Mouse (Mus musculus) lung, adult 2 months (tissue): ENCODE data around the gene Mitd1. TPM values are rescaled to one million over a fixed set of nuclear protein-coding genes. Genes with fewer than 3 reads are reported as not detected.

Experiments used
- DNase-seq: peaks from one replicate; pipeline ENCODE4 v3.0.0; 2022
- H3K4me1 ChIP-seq: fragments of 200-500 bp; 2 replicates; pipeline ENCODE4 v1.6.1; 2011; ENCODE audit warnings: low read length; ENCODE audit not compliant: control insufficient read depth, insufficient read depth
- H3K4me3 ChIP-seq: fragments of 200-500 bp; replicated peaks from 2 replicates; pipeline ENCODE3; 2011; ENCODE audit warnings: low read depth, mild to moderate bottlenecking, control low read depth, low read length; ENCODE audit errors: extremely low read depth
- CTCF ChIP-seq: fragments of 200-500 bp; IDR thresholded peaks from 2 replicates; pipeline ENCODE4 v1.5.1; 2011; ENCODE audit warnings: mild to moderate bottlenecking, low read length, control low read depth; ENCODE audit not compliant: insufficient read depth
- POLR2A ChIP-seq: fragments of 200-500 bp; IDR thresholded peaks from 2 replicates; pipeline ENCODE4 v1.6.1; 2011; ENCODE audit warnings: low read depth, mild to moderate bottlenecking, control low read depth, low read length, borderline replicate concordance; ENCODE audit errors: extremely low read depth
- WGBS: fragments of 180-500 bp; shearing (Covaris S2); methylation state at CpG from one replicate; pipeline ENCODE4 v1.1.7; 2018; 5-methylcytosine and 5-hydroxymethylcytosine counted together
- polyA plus RNA-seq: library from polyadenylated mRNA; depleted of rRNA; stranded (reverse); fragments of >200 nt; gene quantifications from 2 replicates; pipeline ENCODE4 v1.2.3, GENCODE M21; 2012

Mitd1 gene
- polyA plus RNA-seq, 1 experiment = 7.2 TPM

- no peak for DNase-seq
- no peak for TF ChIP-seq POLR2A
- no peak for TF ChIP-seq CTCF
- Histone ChIP-seq H3K4me3 (no peak overlapping the region), H3K4me1 (no peaks in the 10 kb centered on the region)
- WGBS = 79% methylated on average over 4 of the region's 4 CpGs
Observed at GRCm38 (mm10) chr1:37899816-37900215, 9.6 kb upstream of the Mitd1 start.

- no peak for DNase-seq
- Histone ChIP-seq H3K4me3 (no peak overlapping the region), H3K4me1 (peaks cover 4% of the 10 kb centered on the region)
- TF ChIP-seq POLR2A (no peak), CTCF (no peak)
Observed at GRCm38 (mm10) chr1:37894606-37895005, 4.4 kb upstream of the Mitd1 start.

DNA sequence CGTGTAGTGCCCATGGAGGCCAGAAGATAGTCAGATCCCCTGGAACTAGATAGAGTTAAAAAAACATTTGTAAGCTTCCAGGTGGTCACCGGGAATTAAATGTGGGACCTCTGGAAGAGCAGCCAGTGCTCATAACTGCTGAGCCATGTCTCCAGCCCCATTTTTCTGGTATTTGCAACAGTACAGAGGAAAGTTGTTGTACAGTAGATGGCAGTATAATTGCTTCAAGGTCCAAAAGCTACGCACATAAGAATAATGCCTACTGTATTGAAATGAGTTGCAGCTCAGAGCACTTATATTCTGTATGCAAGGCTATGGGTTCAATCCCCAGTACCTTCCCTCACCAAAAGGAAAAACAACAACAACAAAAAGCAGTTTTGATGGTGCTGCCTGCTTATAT lies 1.2 kb upstream of the Mitd1 start:
- H3K4me1 ChIP-seq = peaks cover 9% of the 10 kb centered on the region
- H3K4me3 ChIP-seq = no peak overlapping the region
- TF ChIP-seq CTCF (no peak), POLR2A (no peak)
- 43% methylated on average over 3 of the region's 3 CpGs for WGBS
- DNase-seq = no peak

GRCm38 (mm10) chr1:37889206-37889605 lies 1.0 kb downstream of the Mitd1 start:
- WGBS = 85% methylated on average over 7 of the region's 7 CpGs
- peaks cover 9% of the 10 kb centered on the region for H3K4me1 ChIP-seq
- no peak for DNase-seq
- no peak for TF ChIP-seq POLR2A
- no peak for TF ChIP-seq CTCF
- H3K4me3 ChIP-seq = peak overlapping the region; percentile 85

GRCm38 (mm10) chr1:37884451-37884850 lies 5.8 kb downstream of the Mitd1 start:
- WGBS = 75% methylated on average over 4 of the region's 4 CpGs
- no peak for TF ChIP-seq POLR2A
- no peak for TF ChIP-seq CTCF
- Histone ChIP-seq H3K4me3 (no peak overlapping the region), H3K4me1 (peaks cover 4% of the 10 kb centered on the region; the same call in 1 of the 2 replicates)
- DNase-seq = no peak

DNA sequence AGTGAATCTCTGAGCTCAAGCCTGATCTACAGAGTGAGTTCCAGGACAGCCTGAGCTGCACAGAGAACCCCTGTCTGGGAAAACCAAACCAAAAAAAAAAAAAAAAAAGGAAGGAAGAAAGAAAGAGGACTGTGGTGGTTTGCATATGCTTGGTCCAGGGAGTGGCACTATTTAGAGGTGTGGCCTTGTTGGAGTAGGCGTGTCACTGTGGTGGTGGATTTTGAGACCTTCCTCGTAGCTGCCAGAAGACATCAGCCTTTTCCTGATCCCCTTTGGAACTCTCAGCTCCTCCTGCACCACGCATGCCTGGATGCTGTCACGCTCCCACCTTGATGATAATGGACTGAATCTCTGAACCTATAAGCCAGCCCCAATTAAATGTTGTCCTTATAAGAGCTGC lies 6.8 kb downstream of the Mitd1 start:
- 85% methylated on average over 4 of the region's 4 CpGs for WGBS
- no peak for DNase-seq
- Histone ChIP-seq H3K4me3 (no peak overlapping the region), H3K4me1 (no peaks in the 10 kb centered on the region)
- TF ChIP-seq CTCF (no peak), POLR2A (no peak)

DNA sequence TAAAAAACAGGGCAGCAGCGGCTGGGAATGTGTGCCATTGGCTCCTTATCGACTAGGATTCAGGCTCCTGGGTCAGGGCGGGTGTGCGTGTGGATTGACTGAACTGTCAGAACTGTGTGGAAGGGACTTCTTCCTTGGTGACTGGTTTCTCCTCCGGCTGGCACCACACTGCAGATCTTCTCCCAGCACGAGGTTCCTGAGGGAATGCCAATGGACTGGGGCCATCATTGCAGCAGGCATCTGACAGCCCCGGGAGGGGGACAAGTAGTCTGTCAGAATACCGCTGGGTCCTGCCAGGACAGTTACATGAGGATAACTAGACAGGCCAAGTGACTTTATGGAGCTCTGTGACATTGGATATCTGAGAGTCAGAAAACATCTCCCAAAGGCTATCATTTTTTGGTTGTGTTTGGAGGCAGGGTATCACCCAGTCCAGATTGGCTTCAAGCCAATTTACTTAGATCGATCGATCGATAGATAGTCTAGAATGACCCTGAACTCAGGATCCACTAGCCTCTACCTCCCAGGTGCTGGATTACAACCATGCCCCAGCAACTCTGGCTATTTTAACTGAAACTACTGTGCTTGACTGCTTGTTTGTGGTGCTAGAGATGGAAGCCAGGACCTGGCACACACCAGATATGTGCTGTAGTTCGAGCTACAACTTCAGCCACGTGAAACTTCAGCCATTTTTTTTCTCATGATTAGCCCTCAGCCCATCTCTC lies 12.3 kb downstream of the Mitd1 start:
- DNase-seq = no peak
- TF ChIP-seq POLR2A = no peak
- no peak for TF ChIP-seq CTCF
- H3K4me3 ChIP-seq = no peak overlapping the region
- H3K4me1 ChIP-seq = no peaks in the 10 kb centered on the region
- WGBS = 91% methylated on average over 13 of the region's 13 CpGs

DNA sequence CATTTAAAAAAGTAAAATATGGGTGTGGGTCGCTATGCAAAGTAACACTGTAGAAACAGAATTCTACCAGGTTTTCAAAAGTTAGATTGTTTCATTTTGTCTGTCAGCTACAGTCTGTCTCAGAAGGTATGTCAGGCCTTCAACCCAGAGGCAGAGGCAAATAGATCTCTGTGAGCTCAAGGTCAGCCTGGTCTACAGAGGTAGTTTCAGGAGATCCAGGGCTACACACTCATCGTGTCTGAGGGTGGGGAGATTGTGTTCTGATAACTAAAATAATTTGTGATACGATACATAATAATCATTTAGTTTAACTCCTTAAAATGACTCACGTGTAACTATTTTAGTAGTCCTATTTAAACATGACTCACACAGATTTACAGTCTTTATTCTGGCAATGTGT lies 17.1 kb downstream of the Mitd1 start:
- Histone ChIP-seq H3K4me3 (no peak overlapping the region), H3K4me1 (no peaks in the 10 kb centered on the region; the same call in 1 of the 2 replicates)
- no peak for DNase-seq
- 82% methylated on average over 4 of the region's 4 CpGs for WGBS
- TF ChIP-seq POLR2A = no peak

DNA sequence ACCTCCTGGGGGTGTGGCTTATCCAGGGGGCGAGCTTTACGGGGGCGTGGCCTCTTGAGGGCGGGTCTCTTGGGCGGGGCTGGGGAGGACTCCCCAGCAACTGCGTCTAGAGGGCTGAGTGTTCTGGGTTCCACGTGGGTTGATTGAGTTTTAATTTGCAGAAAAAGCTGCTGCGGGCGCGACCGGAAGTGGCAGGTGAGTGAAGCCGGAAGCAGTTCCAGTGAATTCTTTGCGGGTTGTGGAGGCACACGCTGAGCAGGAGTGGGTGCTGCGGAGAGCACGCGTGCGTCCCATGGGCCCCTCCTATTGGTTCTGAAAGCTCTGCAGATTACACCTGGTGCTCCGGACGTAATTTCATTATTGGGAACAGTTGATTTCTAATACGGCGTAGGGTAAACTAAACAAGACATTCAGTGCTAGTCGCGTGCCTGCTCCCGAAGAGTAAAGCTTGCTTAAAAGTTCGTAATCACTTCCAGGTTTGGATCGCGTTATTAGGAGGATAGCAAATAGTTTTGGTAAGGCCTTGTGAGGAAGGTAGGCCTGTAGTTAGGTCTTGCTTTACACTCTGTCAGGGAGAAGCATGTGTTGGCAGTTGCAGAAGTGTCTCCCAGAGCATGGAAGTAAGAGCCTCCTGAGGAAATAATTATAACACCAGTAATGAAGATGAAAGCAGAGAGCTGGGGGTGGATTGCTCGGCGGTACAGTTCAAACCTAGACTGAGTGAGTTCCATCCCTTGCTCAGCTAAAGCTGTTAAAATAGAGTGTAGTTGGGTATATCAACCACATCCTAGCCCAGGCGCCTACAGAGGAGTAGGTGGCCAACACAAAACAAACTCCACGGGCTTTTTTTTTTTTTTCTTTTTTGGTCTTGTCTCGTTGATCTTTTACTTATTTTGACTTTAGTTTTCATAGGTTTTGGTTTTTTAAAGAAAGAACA lies 17.8 kb downstream of the Mitd1 start:
- TF ChIP-seq POLR2A (peak; percentile 29; the same call in 1 of the 2 replicates), CTCF (no peak)
- 4% methylated on average over 33 of the region's 33 CpGs for WGBS
- Histone ChIP-seq H3K4me1 (no peaks in the 10 kb centered on the region; the same call in 1 of the 2 replicates), H3K4me3 (peak overlapping the region; percentile 95)
- DNase-seq = peak; percentile 67

GRCm38 (mm10) chr1:37871704-37872103 lies 18.5 kb downstream of the Mitd1 start, which contains the start of gene Lipt1:
Gene Lipt1, plus strand, starts transcription at chr1:37871738.
- peak; percentile 44 for DNase-seq
- Histone ChIP-seq H3K4me3 (peak within 1 kb of the TSS; percentile 95), H3K4me1 (no peaks in the 10 kb centered on the region; the same call in 1 of the 2 replicates)
- WGBS = 8% methylated on average over 7 of the region's 7 CpGs
- TF ChIP-seq POLR2A (no peak), CTCF (no peak)
